Mouse (Mus musculus) megakaryocyte, adult 5-6 weeks (primary cell): Measurements from ENCODE around the gene Lrrc72. TPM values are rescaled to one million over a fixed set of nuclear protein-coding genes. Genes with fewer than 3 reads are reported as not detected.
A peak's percentile ranks its signal among the peaks of the same experiment; 100 is the strongest.

Experiments
- ATAC-seq: 2 replicates; pipeline ENCODE4 v1.8.0; 2016; ENCODE audit warnings: mild to moderate bottlenecking, inconsistent platforms; ENCODE audit not compliant: poor library complexity, severe bottlenecking
- total RNA-seq, 2 experiments: library from RNA; stranded (forward) in 1 of 2; stranded (reverse) in 1 of 2; fragments of 153-499, 151-499 nt in 1 of 2; fragments of 221-1000, 200-1000 nt in 1 of 2; gene quantifications; 2 replicates each; pipeline versions ENCODE4 v1.2.3 to v1.2.4; 2015 to 2017

The Lrrc72 gene
- total RNA-seq, 2 experiments from 2014 or later, result 0.22 TPM; not detected in 1

DNA sequence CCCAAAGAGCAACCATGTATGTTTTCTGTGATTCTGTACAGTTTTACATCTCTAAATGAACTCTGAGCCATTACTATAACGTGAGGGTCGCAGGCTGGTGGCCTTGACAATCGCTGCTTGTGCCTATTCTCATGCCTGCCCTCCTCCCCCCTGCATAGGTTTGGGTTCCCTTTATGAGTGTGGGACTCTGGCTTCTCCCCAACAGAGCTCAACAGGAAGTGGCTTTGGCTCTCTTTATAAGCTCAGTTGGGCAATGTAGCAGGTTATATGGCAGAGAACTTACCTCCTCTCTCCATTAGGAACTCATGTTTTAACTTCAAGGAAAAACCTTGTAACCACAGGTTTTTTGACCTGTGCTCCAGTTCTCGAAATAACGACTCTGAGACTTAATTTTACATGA lies 62.9 kb downstream of the Lrrc72 start:
- ATAC-seq, result peak; percentile 72

DNA sequence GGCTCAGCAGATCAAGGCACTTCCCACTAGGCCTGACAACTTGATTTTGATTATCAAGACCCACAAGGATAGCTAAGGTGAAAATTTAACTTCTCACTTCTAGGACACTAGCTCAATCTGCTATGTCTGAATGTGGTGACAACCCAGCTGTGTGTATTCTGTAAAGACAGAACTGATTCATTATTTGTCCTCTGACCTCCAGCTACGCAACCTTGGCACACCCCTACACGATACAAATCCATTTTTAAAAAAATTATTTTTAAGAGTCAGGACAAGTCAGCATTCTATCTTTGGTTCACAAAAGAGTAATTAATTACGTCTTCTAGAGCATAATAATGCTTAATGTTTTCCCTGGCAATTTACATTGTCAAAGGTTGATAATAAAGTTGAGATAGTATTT lies 63.6 kb downstream of the Lrrc72 start:
- no peak for ATAC-seq

DNA sequence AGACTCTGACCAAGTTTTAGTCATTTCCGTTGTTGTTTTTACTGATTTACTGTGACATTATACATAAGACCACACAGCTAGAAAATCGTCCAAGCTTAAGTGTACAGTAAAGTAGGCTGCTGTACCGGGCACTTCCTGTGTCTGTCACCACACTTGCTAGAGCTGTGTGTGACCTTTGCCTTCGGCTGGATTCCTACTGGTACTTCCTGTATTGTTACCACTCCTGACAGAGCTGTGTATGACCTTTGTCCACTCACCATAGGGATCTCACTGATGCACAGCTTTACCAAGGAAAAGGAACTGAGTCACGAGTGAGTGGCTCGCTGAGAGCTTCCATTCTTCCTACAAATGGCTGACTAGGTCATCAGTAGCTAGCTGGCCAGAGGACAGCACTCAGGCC lies 66.1 kb downstream of the Lrrc72 start:
- no peak for ATAC-seq

DNA sequence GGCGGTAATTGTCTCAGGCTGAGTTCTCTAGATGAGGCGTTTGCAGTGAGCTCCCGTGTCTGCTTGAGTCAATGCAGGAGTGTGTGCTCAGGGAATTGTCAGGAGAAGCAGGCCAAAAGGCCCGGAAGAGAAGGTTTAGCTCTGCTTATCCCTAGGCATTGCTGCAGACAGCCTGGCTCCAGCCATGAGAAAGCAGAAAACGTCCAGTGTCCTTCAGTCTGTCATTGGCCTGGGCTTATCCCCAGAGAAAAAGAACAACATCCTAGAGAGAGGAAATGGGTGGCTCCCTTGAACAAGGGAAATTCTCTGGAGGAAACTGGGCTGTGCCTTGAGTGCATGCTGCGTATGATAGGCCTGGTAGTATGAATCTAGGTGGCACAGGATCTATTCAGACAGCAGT lies 70.6 kb downstream of the Lrrc72 start:
- ATAC-seq, result no peak

DNA sequence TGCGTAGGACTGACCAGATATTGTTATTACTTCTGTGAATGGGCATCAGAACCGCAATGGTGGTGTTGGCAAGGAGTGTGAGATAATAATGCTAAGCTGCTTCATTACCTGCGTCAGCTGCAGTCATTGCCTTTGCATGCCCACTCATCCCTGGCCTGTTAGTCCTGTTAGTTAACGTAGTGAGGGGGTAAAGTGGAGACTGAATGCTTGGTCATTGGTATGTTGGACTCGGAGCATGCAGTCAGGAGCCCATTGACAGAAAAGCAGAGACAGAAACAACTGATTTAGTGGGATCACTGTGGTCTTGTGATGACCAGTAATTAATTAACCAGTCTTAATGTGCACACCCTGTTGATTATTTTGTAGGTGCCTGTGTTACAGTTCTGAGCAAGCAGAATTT lies 76.0 kb downstream of the Lrrc72 start:
- ATAC-seq, result no peak

DNA sequence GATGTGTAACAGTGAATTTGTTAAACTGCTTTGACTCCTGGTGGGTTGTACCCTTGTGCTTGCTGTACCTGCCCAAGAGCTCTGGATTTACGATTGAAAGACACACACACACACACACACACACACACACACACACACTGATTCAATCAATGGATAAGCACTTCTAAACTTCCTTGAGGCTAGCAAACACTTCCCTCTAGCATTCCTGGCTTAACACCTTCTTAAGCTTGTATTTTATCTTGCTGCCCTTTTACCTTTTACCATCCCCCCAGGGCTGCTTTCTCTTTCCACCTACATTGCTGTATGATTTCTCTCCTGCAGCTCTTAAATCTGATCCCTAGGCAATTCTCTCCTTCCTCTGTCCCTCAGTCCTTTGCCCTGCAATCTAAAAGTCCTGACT lies 87.9 kb downstream of the Lrrc72 start:
- ATAC-seq, result no peak

DNA sequence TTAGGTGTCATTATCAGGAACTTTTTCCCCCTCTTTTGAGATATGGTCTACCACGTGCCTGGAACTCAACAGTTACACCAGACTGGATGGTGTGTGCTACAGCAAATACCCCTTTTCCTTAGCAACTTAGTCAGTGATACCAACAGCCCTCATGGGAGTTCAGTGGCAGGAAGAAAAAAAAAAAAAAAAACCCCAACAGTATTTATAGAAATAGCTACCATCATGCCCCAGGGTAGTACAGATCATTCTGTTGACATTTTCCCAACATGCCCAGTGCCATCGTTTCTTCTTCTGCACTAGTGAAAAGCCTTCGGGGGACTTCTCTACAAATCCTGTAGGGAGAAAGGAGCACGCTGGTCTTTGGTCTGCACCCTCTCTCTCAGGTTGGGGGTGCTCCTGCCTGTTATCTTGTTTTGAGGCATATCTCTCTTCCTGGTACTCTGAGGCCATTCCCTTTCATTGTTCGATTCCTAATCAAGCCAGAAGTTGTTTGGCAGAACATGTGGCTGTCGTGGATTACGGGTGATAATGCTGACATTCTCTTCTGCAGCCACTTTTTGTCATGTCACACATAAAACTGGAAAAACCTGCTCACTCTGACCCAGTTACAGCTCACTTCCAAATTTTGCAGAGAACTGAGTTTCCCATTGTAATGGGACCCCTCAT lies 88.9 kb downstream of the Lrrc72 start:
- no peak for ATAC-seq

Other genes starting within 250 kb of the Lrrc72 start
- gene Tspan13, start 210.9 kb downstream of the Lrrc72 start, total RNA-seq (2015), result 28.8 and 30.4 TPM in 2 replicates
- gene Tspan13, start 210.9 kb downstream of the Lrrc72 start, total RNA-seq (2017), result 20.3 and 21.4 TPM in 2 replicates
- 13.8 and 15.5 TPM in 2 replicates for gene Ankmy2, start 96.3 kb downstream of the Lrrc72 start, total RNA-seq (2015)
- gene Ankmy2, start 96.3 kb downstream of the Lrrc72 start, total RNA-seq (2017), result 17.2 and 21.6 TPM in 2 replicates
- 26.5 and 30.0 TPM in 2 replicates for gene Bzw2, start 95.3 kb downstream of the Lrrc72 start, total RNA-seq (2015)
- 20.0 and 24.5 TPM in 2 replicates for gene Bzw2, start 95.3 kb downstream of the Lrrc72 start, total RNA-seq (2017)
- gene Sostdc1, start 60.7 kb upstream of the Lrrc72 start, total RNA-seq (2015), result not detected in 2 replicates
- gene Sostdc1, start 60.7 kb upstream of the Lrrc72 start, total RNA-seq (2017), result not detected in 2 replicates
- gene Ispd, start 128.1 kb upstream of the Lrrc72 start, total RNA-seq (2015), result 0.49 and 1.1 TPM in 2 replicates
- 0.81 TPM in 1 of 2 replicates, not detected in the other for gene Ispd, start 128.1 kb upstream of the Lrrc72 start, total RNA-seq (2017)
- gene D630036H23Rik, start 128.8 kb upstream of the Lrrc72 start, total RNA-seq (2015), result not detected in 2 replicates
- gene D630036H23Rik, start 128.8 kb upstream of the Lrrc72 start, total RNA-seq (2017), result not detected in 2 replicates